Mouse (Mus musculus) embryonic stem cell, embryonic (primary cell): ENCODE results near the gene Dpysl4.

Experiments
- CTCF ChIA-PET, 4 experiments: fragments of 300-600 bp in 2 of 4; fragments of 350-600 bp in 2 of 4; sonication (Branson Sonifier 250); formaldehyde crosslinking; loops; one replicate each; lab custom pipeline; 2022; ENCODE audit warnings: inconsistent platforms in 2 of 4; lab: Charles Lee
- POLR2A ChIA-PET, 4 experiments: fragments of 300-600 bp in 2 of 4; fragments of 350-600 bp in 2 of 4; sonication (Branson Sonifier 250); formaldehyde crosslinking; loops; one replicate each; lab custom pipeline; 2022; ENCODE audit warnings: antibody characterized with exemption in 4 of 4, inconsistent platforms in 1 of 4; lab: Charles Lee

The Dpysl4 gene

DNA sequence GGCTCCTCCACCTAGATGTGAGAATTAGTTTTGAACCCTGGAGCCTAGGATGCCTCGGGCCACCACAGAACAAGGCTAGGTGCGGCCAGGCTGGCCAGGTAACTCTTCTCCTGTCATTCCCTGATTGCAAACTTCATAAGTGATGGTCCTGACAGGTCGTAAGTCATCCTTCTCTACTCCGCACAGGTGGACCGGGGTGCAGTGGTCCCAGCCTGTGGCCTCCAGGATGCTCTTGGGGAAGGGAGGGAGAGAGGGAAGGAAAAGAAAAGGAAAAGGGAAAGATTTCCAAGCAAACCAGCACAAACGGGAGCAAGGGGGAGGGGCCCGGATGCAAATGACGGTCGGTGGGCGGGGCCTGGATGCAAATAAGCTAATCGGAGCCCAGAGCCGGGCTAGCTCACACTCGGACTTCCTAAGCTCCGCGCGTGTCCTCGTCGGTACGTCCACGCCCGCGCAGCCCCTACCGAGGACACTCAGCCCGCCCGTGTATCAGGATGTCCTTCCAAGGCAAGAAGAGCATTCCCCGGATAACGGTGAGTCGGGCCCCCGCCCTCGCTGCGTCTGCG, at the start of gene Dpysl4:
Dpysl4 (plus strand) TSS at position 373 of the 566 bp plus-strand sequence.
- ChIA-PET CTCF (interaction anchor here (0.7 to 3.4 kb wide), 17 partner anchors 8 to 775 kb away, joined by 3 to 30 read pairs (median 3); no protein-coding TSS in a partner anchor), POLR2A (interaction anchor here in 3 of 4 experiments (0.6 to 1.8 kb wide), 11 partner anchors 8 to 303 kb away, joined by 3 to 6 read pairs (median 3); partner anchors contain the start of genes Lrrc27 (in 2 of the 3), Stk32c (in 2 of the 3), Inpp5a (in 1 of the 3) and Pwwp2b (in 1 of the 3))

DNA sequence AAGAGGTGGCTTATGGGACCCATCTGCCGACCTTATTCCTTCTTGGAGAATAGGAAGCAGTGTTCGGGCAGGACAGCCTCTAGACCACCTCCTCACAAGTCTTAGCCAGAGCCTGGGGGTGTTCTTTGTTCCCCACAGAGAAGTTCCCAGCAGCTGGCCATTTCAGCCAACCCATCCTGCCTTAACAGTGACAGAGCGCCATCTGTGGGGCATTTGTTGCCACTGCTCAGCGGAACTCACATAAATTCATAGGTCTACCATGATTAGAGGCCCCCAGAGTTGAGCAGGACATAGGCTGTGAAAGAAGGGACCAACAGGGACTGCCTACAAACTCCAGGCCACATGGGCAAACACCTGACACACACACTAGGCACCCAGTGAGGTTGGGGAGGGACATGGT, 22.4 kb upstream of the Dpysl4 start:
- POLR2A ChIA-PET, result no interaction called here
- CTCF ChIA-PET, result interaction anchor here in 3 of 4 experiments (0.5 to 2.9 kb wide), 10 partner anchors 20 to 223 kb away, joined by 3 to 9 read pairs (median 4); no protein-coding TSS in a partner anchor

DNA sequence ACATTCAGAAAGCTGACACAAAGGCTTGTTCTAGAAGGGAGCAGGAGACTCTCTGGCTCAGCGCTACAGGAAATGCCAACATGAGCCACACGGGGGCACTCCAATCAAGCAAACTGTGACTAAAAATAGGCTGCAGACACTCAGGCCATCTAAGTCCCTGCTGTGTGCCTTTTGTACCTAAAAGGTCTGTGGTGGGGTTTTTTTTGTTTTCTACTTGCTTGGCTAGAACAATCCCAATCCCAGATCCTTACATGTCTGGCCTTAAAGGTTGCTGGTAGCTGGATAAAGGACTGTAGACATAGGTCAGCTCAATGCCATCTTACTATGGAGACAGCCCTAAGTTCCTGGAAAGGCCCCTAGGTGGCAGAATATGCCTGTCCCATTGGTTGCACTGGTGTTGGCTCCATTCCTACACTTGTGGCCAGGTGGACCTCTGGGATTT, 17.6 kb upstream of the Dpysl4 start:
- ChIA-PET CTCF (interaction anchor here (0.6 to 3.2 kb wide), 96 partner anchors 9 to 793 kb away, joined by 3 to 40 read pairs (median 4); partner anchors contain the start of genes Dpysl4 (in 3 of the 4), Lrrc27 (in 3 of the 4), Stk32c (in 3 of the 4) and Cfap46 (in 1 of the 4)), POLR2A (interaction anchor here in 2 of 4 experiments (0.5 to 1.6 kb wide), 3 partner anchors 9 to 1872 kb away, joined by 3 to 5 read pairs (median 3); no protein-coding TSS in a partner anchor)

DNA sequence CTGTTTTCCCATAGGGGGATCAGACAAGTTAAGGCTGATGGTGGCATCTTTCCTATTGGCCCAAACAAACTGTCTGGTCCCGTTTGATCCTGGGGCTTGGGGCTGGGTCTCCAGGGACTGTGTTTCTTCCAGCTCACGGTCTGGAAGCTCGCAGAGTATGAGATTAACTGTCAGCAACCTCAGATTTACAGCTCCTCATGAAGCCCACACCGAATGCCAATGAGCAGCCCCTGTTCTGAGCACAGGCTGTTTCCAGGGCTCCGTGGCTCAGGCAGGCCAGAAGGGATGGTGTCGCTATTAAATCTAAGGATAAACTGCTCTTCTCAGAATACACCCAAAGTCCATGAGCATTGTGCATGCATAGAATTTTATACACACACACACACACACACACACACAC, 11.6 kb upstream of the Dpysl4 start:
- ChIA-PET CTCF (interaction anchor here in 1 of 4 experiments (0.5 kb wide), 1 partner anchor 160 kb away, joined by 3 read pairs; no protein-coding TSS in a partner anchor), POLR2A (no interaction called here)

DNA sequence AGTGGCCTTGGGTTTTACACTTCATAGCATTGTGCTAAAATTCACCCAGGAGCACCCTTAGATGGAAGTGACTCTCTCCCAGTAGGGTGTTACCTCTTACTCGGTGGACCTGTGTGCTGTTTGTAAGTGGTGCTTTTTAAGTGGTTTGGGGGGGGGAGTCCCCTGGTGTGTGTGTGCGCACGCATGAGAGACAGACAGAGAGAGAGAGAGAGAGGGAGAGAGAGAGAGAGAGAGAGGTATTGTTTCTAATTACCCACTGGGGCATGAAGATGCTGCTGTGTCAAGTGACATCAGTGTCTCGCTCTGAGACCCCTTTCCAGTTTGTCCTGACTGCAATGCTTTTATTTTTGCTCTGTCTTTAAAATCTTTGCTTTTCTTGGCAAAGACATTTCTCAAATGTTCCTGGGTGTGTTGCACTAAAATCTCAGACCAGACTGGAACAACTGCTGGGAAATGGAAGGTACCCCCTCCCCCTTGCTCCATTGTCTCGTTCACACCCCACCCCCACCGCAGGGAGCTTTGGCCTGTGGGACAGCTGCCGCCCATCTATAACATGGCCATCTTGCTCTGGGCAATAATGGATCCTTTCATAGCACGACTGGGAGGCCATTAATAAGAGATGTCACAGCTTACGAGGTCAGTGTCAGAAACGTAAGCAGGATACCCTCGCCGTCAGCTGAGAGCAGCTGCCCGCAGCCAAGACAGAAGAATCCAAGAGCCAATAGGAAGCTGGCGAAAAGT, 10.6 kb upstream of the Dpysl4 start:
- CTCF ChIA-PET, result no interaction called here
- POLR2A ChIA-PET, result no interaction called here

DNA sequence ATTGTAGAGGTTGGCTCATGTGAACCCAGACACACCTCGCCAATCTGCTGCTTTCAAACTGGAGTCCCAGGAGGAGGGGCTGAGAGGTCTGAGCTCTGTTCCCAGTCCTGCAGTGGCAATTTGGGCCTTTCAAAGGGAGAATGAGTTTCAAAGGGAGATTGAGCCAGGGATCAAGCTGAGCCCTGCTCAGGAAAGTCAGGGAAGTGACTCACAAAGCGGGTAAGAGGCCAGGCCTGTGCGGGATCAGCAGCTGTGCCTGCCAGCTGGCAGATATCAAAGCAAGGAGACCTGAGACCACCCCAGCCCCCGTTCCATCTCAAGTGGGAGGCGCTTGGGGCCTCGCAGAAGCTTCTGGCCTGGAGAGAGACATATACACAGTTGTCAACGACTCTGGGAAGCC, 8.5 kb upstream of the Dpysl4 start:
- POLR2A ChIA-PET, result interaction anchor here in 3 of 4 experiments (0.9 to 1.6 kb wide), 5 partner anchors 9 to 136 kb away, joined by 3 to 5 read pairs (median 4); partner anchors contain the start of genes Dpysl4 (in 2 of the 3), Lrrc27 (in 1 of the 3) and Stk32c (in 1 of the 3)

DNA sequence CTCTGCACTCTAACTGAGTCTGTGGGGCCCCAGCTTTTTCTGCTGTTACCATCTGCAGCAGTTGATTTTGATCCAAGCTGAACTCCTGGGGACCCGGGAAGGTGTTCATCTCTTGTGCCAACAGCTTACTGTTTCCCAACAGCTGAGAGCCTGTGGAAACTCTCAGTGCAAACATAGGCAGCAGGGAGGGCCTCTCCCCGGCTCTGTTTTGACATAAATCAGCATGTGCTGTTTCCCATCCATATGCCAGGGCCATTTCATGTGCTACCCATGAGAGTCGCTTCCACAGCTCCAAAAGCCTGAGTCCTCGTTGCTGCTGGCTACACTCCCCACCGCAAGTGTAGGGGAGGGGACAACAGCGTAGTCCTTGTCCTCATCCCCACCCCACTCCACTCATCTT, 7.6 kb upstream of the Dpysl4 start:
- ChIA-PET POLR2A (interaction anchor here in 2 of 4 experiments (1.0 to 1.6 kb wide), 2 partner anchors 10 to 69 kb away, joined by 4 to 5 read pairs; no protein-coding TSS in a partner anchor), CTCF (interaction anchor here in 2 of 4 experiments (1.0 to 6.1 kb wide), 5 partner anchors 8 to 41 kb away, joined by 4 to 40 read pairs (median 9); partner anchors contain the start of gene Dpysl4 (in 1 of the 2))

More for the DNA sequence above, 8.5 kb upstream of the Dpysl4 start:
- CTCF ChIA-PET, result interaction anchor here in 3 of 4 experiments (0.8 to 6.1 kb wide), 6 partner anchors 9 to 42 kb away, joined by 3 to 40 read pairs (median 6); partner anchors contain the start of gene Dpysl4 (in 1 of the 3)

DNA sequence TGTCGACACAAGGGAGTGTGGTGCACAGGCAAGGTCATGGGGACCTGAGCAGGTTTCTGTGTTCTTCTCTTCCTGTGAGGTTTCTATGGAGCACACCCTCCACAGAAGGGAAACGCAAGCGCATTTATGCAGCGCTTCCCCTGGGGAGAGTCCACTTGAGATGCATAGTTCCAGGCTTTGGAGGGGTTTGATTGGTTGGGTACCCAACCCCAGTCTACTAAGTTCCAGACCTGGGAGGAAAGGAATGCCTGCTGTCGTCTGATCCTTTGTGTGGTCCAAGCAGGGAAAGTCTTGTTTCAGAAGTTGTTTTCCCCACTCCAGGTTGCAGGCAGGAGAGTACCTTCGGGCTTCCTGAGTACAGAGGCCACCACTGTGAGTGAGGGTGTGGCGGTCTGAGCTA, 6.7 kb upstream of the Dpysl4 start:
- CTCF ChIA-PET, result interaction anchor here in 3 of 4 experiments (0.5 to 6.1 kb wide), 8 partner anchors 11 to 344 kb away, joined by 3 to 40 read pairs (median 4); no protein-coding TSS in a partner anchor
- POLR2A ChIA-PET, result interaction anchor here in 1 of 4 experiments (1.2 kb wide), 1 partner anchor 62 kb away, joined by 4 read pairs; no protein-coding TSS in a partner anchor

DNA sequence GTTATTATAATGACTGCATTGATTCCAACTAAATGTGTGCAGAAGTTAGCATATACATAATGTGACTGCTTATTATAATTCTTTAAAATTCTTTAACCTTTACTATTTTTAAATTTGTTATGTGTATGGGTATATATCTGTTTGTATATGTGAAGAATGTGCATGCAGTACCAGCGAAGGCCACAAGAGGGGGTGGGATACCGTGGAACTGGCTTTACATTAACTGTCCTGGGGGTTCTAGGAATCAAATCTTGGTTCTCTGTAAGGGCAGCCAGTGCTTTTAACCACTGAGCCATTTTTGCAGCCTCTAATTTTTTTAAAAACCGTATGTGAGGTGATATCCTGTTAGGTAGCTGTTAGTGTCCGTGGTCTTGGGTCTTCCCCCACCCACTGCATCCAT, 5.1 kb upstream of the Dpysl4 start:
- POLR2A ChIA-PET, result interaction anchor here in 1 of 4 experiments (1.2 kb wide), 1 partner anchor 10 kb away, joined by 3 read pairs; no protein-coding TSS in a partner anchor
- CTCF ChIA-PET, result interaction anchor here in 3 of 4 experiments (0.7 to 6.1 kb wide), 5 partner anchors 13 to 1149 kb away, joined by 3 to 40 read pairs (median 6); no protein-coding TSS in a partner anchor

DNA sequence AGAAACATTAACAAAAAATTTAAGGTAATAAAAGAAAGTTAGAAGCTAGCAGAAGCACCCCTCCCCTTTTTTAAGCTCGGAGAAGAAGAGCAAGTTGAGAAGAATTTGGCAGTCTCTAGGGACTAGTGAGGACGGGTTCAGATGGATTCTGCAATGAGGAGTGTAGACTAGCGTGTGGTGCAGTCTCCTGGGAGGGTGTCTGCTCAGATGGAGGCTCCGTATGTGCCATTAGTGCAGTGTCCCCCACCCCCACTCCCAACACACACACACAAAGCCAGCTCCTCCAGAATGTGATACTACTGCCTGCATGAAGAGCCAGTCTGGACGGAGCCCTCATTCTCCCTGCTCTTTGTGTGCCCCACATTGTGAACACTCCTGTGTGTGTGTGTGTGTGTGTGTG, 4.6 kb upstream of the Dpysl4 start:
- CTCF ChIA-PET, result interaction anchor here in 3 of 4 experiments (0.6 to 6.1 kb wide), 8 partner anchors 13 to 1149 kb away, joined by 3 to 40 read pairs (median 4); no protein-coding TSS in a partner anchor
- POLR2A ChIA-PET, result interaction anchor here in 1 of 4 experiments (1.2 kb wide), 1 partner anchor 10 kb away, joined by 3 read pairs; no protein-coding TSS in a partner anchor

DNA sequence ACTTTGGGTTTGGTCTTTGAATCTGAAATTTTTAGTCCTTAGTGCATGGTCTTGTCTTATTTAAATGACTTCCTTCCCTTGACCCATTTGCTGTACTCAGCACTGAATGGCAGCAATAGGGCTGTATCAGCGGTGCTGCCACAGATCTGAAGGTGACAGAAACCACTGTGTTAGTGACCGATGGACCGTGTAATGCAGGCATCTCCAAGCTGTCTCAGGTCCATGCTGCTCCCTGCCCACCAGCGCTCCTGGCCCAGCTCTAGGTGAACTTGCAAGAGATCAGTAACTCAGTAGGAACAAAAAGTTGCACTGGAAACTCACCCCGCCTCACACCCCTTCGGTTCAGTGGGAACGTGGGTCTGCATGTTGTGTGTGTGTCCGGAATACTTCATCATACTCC, 3.5 kb upstream of the Dpysl4 start:
- ChIA-PET CTCF (interaction anchor here in 3 of 4 experiments (0.6 to 6.1 kb wide), 5 partner anchors 14 to 118 kb away, joined by 3 to 40 read pairs (median 3); no protein-coding TSS in a partner anchor), POLR2A (interaction anchor here in 1 of 4 experiments (0.6 kb wide), 1 partner anchor 1836 kb away, joined by 3 read pairs; no protein-coding TSS in a partner anchor)

DNA sequence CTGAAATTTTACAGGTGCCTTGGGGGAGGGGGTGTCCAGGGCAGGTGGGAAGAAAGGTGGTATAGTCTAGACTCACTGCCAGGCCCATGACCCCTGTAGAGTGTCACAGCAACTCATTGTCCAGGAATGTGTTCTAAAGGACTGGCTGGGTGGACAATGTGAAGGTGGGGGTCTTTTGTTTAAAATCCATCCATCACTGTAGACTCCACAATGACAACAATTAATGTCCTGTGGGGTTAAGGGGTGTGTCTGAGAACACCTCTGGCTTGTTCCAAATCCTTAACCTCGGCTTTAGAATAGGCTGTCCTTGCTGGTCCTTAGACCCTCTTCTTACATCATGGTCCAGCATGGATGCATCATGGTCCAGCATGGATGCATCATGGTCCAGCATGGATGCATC, 1.5 kb upstream of the Dpysl4 start:
- CTCF ChIA-PET, result interaction anchor here in 3 of 4 experiments (0.5 to 3.4 kb wide), 6 partner anchors 16 to 259 kb away, joined by 3 to 13 read pairs (median 5); no protein-coding TSS in a partner anchor

DNA sequence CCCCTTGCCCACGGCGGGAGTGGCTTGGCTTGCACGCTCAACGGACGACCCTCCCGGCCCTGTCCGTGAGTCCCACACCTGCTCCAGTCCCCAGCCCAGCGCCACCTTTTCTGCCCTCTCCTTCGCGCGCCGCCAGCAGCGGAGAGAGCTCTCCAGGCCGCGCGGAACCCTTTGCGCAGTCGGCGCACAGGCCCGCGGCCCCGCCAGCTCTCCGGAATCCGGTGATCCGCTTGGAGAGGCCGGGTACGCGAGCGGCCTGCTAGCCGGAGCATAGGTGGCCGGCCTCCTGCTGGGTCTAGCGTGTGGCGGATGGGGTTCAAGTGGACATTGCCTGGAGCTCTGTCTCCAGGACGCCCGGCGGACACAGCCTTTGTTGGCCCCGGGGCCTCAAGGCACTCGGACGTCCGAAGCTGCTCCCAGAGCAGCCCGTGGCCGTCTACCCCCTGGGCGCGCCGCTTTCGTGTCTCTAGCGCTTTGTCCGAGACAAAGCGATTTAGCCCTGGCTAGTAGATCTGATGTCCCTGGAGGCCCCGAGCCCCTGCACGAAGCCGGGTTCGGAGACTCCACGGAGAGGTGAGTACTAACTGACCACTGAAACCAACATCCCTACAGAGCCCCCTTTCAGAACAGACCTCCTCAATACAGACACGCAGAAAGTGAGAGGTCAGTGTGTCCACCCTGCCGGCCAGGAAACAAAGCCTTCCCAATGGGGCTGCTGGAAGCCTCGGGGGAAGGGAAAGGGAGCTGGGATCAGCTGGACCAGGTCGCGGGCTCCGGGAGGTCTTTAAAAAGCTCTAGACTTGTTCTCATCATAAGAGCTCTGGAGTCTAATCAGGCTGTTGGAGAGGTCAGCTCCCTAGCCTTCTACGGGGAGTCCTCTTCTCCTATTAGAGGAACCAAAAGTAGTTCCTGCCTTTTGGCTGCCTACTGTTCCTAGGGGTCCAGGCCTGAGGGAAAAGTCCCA, 676 bp downstream of the Dpysl4 start:
- ChIA-PET POLR2A (interaction anchor here in 2 of 4 experiments (0.6 to 1.8 kb wide), 9 partner anchors 9 to 302 kb away, joined by 3 to 6 read pairs (median 3); partner anchors contain the start of genes Lrrc27 (in 2 of the 2), Stk32c (in 2 of the 2), Inpp5a (in 1 of the 2) and Pwwp2b (in 1 of the 2)), CTCF (interaction anchor here (0.7 to 3.4 kb wide), 17 partner anchors 9 to 775 kb away, joined by 3 to 30 read pairs (median 3); no protein-coding TSS in a partner anchor)

More for the DNA sequence above, 1.5 kb upstream of the Dpysl4 start:
- POLR2A ChIA-PET, result interaction anchor here in 1 of 4 experiments (1.6 kb wide), 1 partner anchor 12 kb away, joined by 3 read pairs; no protein-coding TSS in a partner anchor

DNA sequence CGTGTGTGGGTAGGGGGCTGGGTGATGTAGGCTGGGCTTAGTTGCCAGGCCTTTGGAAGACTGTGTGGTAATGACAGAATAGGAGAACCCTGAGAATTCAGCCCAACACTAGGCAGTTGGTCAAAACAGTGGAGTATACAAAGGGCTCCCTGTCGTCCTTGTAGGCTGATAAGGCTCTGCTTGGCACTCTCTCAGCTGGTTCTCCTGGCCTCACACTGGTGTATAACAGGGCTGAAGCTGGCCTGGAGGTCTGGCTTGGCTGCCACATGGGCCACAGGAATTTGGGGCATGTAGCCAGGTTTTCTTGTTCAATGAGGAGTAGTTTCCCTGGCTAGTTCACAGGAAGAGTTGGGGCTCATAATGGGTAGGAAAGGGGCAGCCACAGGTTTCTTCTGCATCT, 2.0 kb downstream of the Dpysl4 start:
- ChIA-PET CTCF (interaction anchor here in 2 of 4 experiments (0.6 to 3.2 kb wide), 3 partner anchors 21 to 528 kb away, joined by 3 to 30 read pairs (median 10); no protein-coding TSS in a partner anchor), POLR2A (no interaction called here)

DNA sequence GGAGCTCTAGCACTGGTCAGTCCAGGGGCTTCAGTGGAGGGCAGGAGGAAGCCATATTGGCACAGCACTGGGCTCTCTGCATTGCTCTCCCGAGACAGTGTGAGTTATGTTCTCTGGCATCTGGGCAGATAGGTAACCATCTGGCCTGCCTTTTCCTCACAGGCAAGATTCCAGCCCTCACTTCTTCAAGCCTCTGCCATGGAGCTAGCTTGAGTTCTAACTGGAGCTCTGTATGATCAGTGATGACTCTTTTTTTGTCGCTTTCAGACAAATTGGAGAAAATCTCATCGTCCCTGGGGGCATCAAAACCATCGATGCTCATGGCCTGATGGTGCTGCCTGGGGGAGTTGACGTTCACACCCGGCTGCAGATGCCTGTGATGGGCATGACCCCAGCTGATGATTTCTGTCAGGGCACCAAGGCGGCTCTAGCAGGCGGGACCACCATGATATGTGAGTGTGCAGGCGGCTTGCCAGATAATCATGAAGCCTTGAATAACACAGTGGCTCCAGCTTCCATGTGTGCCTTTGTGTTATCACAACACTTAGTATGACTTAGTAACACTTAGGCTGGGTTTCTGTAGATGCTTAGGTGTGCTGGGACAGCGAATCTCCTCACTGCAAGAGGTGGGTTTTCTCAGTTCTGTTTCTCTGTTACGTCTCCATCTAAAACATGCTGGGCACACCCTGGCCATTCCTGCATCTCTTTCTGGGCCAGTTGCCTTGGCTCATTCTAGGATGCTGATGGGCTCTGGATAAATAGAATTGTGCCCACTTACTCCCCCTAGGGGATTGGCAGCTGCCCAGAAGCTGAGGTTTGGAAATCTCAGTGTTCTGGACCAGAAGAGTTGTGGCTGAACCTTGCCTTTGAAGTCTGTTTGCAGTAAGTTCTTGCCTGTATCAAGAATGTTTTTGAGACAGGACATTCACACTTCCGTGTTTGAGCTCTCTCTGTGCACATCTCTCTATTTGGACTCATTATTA, 4.4 kb downstream of the Dpysl4 start:
- POLR2A ChIA-PET, result interaction anchor here in 1 of 4 experiments (0.9 kb wide), 1 partner anchor 9 kb away, joined by 3 read pairs; no protein-coding TSS in a partner anchor
- CTCF ChIA-PET, result no interaction called here
